Mouse (Mus musculus) megakaryocyte, embryonic 14.5 days (primary cell): Measurements from ENCODE around the gene Aip.

Experiments
- FLI1 ChIP-seq: IDR thresholded peaks from 2 replicates; pipeline ENCODE4 v1.6.1; 2012; ENCODE audit warnings: low read length, inconsistent platforms, mixed read lengths
- GATA1 ChIP-seq: IDR thresholded peaks from 3 replicates; pipeline ENCODE4 v1.6.1; 2012; ENCODE audit warnings: mixed read lengths, low read length, inconsistent platforms, borderline replicate concordance

- TF ChIP-seq GATA1: no peak
- TF ChIP-seq FLI1: no peak
Observed at GRCm38 (mm10) chr19:4102049-4102448, 23.6 kb downstream of the Aip start.
